Mouse (Mus musculus) heart, embryonic 16.5 days (tissue): ENCODE results near the gene Cdh23. TPM values are rescaled to one million over a fixed set of nuclear protein-coding genes. Genes with fewer than 3 reads are reported as not detected.

Source experiments
- ATAC-seq: fragments of 200-750 bp; cut with Nextera tagmentation; replicated peaks from 2 replicates; pipeline ENCODE4 v1.8.0; 2017; ENCODE audit warnings: moderate number of reproducible peaks; ENCODE audit not compliant: insufficient read depth, low FRiP score; ENCODE audit errors: extremely low read depth
- H3K27ac ChIP-seq: fragments of 300-500 bp; sonication (generic); 2 replicates; pipeline ENCODE4 v1.5.1; 2014; ENCODE audit warnings: mild to moderate bottlenecking, low read length, control low read depth, moderate library complexity
- H3K27me3 ChIP-seq: fragments of 300-500 bp; sonication (generic); 2 replicates; pipeline ENCODE4 v1.6.1; 2014; ENCODE audit warnings: low read length, mixed read lengths; ENCODE audit not compliant: control insufficient read depth, insufficient read depth
- H3K36me3 ChIP-seq: fragments of 300-500 bp; sonication (generic); 2 replicates; pipeline ENCODE4 v1.6.1; 2014; ENCODE audit not compliant: control insufficient read depth, insufficient read depth
- H3K4me1 ChIP-seq: fragments of 300-500 bp; sonication (generic); 2 replicates; pipeline ENCODE4 v1.6.1; 2014; ENCODE audit warnings: low read length, mixed read lengths; ENCODE audit not compliant: control insufficient read depth, insufficient read depth
- H3K4me2 ChIP-seq: fragments of 300-500 bp; sonication (generic); 2 replicates; pipeline ENCODE4 v1.6.1; 2014; ENCODE audit warnings: low read depth, mild to moderate bottlenecking, control low read depth, low read length
- H3K4me3 ChIP-seq: fragments of 300-500 bp; sonication (generic); 2 replicates; pipeline ENCODE4 v1.5.1; 2014; ENCODE audit warnings: mild to moderate bottlenecking, control low read depth, low read length
- H3K9ac ChIP-seq: fragments of 300-500 bp; sonication (generic); 2 replicates; pipeline ENCODE4 v1.6.1; 2014; ENCODE audit warnings: low read length, control low read depth
- H3K9me3 ChIP-seq: fragments of 300-500 bp; sonication (generic); replicated peaks from 2 replicates; pipeline ENCODE4 v1.6.1; 2016; ENCODE audit warnings: low read length; ENCODE audit not compliant: control insufficient read depth
- WGBS: fragments of 180-500 bp; shearing (Covaris S2); extraction: QIAGEN DNeasy Blood & Tissue Kit; methylation state at CpG from one replicate; pipeline ENCODE4 v1.1.7; 2014; 5-methylcytosine and 5-hydroxymethylcytosine counted together
- polyA plus RNA-seq: library from polyadenylated mRNA; unstranded; fragments of >200 nt; fragmentation: Nextera tagmentation; extraction: Ambion mirVana; gene quantifications from 2 replicates; pipeline ENCODE4 v1.2.1, GENCODE M21; 2015

Gene Cdh23
- polyA plus RNA-seq, 1 experiment from 2014 or later: 1.3 TPM

DNA sequence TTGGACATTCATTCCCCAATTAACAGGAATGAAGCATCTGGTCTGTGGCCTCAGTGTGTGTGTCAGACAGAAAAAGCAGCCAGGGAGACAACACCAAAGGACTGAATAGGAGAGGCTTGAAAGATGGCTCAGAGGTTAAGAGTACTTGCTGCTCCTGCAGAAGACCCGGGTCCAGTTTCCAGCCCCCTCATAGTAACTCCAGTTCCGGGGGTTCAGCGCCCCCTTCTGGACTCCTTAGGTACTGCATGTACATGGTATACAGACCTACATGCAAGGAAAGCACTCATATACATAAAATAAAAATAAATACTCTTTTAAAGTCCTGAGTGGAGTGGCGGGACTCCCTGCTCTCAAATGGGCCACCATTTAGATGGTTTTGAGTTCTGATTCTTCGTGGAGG lies 83.4 kb downstream of the Cdh23 start:
- Histone ChIP-seq H3K4me3 (no peak overlapping the region), H3K36me3 (no peaks in the 10 kb centered on the region), H3K4me1 (no peaks in the 10 kb centered on the region), H3K4me2 (no peak overlapping the region), H3K9ac (no peak overlapping the region), H3K27me3 (no peaks in the 10 kb centered on the region), H3K9me3 (no peaks in the 10 kb centered on the region), H3K27ac (no peak overlapping the region)
- WGBS: 23% methylated on average over 5 of the region's 5 CpGs
- no peak for ATAC-seq

- Histone ChIP-seq H3K9ac (no peak overlapping the region), H3K36me3 (no peaks in the 10 kb centered on the region), H3K27ac (no peak overlapping the region), H3K9me3 (no peaks in the 10 kb centered on the region), H3K4me3 (no peak overlapping the region), H3K4me2 (no peak overlapping the region), H3K4me1 (no peaks in the 10 kb centered on the region), H3K27me3 (no peaks in the 10 kb centered on the region)
- no peak for ATAC-seq
- WGBS: 68% methylated on average over 5 of the region's 5 CpGs
These were observed 89.1 kb downstream of the Cdh23 start for GRCm38 (mm10) chr10:60607166-60607565.

- H3K36me3 ChIP-seq: no peaks in the 10 kb centered on the region
- H3K4me2 ChIP-seq: no peak overlapping the region
- no peak overlapping the region for H3K9ac ChIP-seq
- no peak overlapping the region for H3K4me3 ChIP-seq
- ATAC-seq: no peak
- H3K27me3 ChIP-seq: no peaks in the 10 kb centered on the region
- no peaks in the 10 kb centered on the region for H3K4me1 ChIP-seq
- no peak overlapping the region for H3K27ac ChIP-seq
- no peaks in the 10 kb centered on the region for H3K9me3 ChIP-seq
- 85% methylated on average over 6 of the region's 6 CpGs for WGBS
These were observed 89.6 kb downstream of the Cdh23 start for GRCm38 (mm10) chr10:60606661-60607060.

DNA sequence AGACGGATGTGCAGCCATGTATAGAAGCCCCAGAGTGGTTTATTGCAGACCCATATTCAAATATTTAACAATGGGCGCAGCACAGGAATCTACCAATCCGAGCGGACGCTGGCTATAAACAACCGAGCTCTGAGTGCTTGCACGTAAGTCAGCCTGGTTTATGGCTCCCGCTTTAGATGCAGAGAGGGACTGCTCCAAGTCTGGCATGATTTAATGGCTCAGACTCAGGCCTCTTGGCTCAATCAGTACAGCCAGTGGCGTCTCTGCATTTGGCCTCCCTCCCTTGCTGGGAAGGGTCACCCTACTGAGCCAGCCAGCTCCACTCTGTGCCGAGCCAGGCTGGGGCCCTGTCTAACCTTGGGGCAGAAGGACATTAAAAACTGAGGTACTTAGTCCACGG lies 94.1 kb downstream of the Cdh23 start:
- no peaks in the 10 kb centered on the region for H3K4me1 ChIP-seq
- no peaks in the 10 kb centered on the region for H3K36me3 ChIP-seq
- no peak overlapping the region for H3K27ac ChIP-seq
- 82% methylated on average over 11 of the region's 11 CpGs for WGBS
- no peak for ATAC-seq
- H3K4me2 ChIP-seq: no peak overlapping the region
- H3K9ac ChIP-seq: no peak overlapping the region
- H3K27me3 ChIP-seq: peaks cover 3% of the 10 kb centered on the region; the same call in 1 of the 2 replicates
- no peaks in the 10 kb centered on the region for H3K9me3 ChIP-seq
- no peak overlapping the region for H3K4me3 ChIP-seq

GRCm38 (mm10) chr10:60595166-60595565 lies 101.1 kb downstream of the Cdh23 start:
- Histone ChIP-seq H3K27me3 (peaks cover 3% of the 10 kb centered on the region; the same call in 1 of the 2 replicates), H3K4me2 (no peak overlapping the region), H3K9ac (no peak overlapping the region), H3K4me1 (no peaks in the 10 kb centered on the region), H3K27ac (no peak overlapping the region), H3K9me3 (no peaks in the 10 kb centered on the region), H3K36me3 (no peaks in the 10 kb centered on the region), H3K4me3 (no peak overlapping the region)
- 82% methylated on average over 6 of the region's 6 CpGs for WGBS
- ATAC-seq: no peak

GRCm38 (mm10) chr10:60592881-60593575 lies 103.3 kb downstream of the Cdh23 start:
- H3K4me2 ChIP-seq: no peak overlapping the region
- H3K4me3 ChIP-seq: no peak overlapping the region
- no peak overlapping the region for H3K9ac ChIP-seq
- H3K36me3 ChIP-seq: no peaks in the 10 kb centered on the region
- WGBS: 42% methylated on average over 22 of the region's 22 CpGs
- no peak for ATAC-seq
- H3K27ac ChIP-seq: no peak overlapping the region
- no peaks in the 10 kb centered on the region for H3K9me3 ChIP-seq
- no peaks in the 10 kb centered on the region for H3K4me1 ChIP-seq
- no peaks in the 10 kb centered on the region for H3K27me3 ChIP-seq

DNA sequence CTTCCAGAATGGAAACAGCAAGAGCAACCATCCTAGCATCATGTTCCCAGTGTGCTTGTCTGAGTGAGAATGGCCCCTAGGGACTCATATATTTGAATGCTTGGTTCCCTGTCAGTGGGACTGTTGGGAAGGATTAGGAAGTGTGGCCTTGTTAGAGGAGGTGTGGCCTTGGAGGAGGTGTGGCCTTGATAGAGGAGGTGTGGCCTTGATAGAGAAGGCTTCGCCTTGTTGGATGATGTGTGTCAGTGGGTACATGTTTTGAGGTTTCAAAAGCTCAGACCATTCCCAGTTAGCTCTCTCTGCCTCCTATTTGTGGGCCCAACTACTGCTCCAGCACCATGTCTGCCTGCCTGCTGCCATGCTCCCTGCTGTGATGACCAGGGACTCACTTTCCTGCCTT lies 105.0 kb downstream of the Cdh23 start:
- Histone ChIP-seq H3K9ac (no peak overlapping the region), H3K27ac (no peak overlapping the region), H3K9me3 (no peaks in the 10 kb centered on the region), H3K4me3 (no peak overlapping the region), H3K4me2 (no peak overlapping the region), H3K36me3 (no peaks in the 10 kb centered on the region), H3K27me3 (no peaks in the 10 kb centered on the region), H3K4me1 (no peaks in the 10 kb centered on the region)
- 65% methylated on average over 1 of the region's 1 CpGs for WGBS
- no peak for ATAC-seq

- no peak overlapping the region for H3K27ac ChIP-seq
- no peak overlapping the region for H3K9ac ChIP-seq
- H3K27me3 ChIP-seq: no peaks in the 10 kb centered on the region
- ATAC-seq: no peak
- H3K9me3 ChIP-seq: no peaks in the 10 kb centered on the region
- H3K4me2 ChIP-seq: no peak overlapping the region
- no peak overlapping the region for H3K4me3 ChIP-seq
- H3K36me3 ChIP-seq: no peaks in the 10 kb centered on the region
- WGBS: 74% methylated on average over 7 of the region's 7 CpGs
- no peaks in the 10 kb centered on the region for H3K4me1 ChIP-seq
These were observed 106.0 kb downstream of the Cdh23 start for GRCm38 (mm10) chr10:60590241-60590640.

- no peaks in the 10 kb centered on the region for H3K4me1 ChIP-seq
- H3K4me3 ChIP-seq: no peak overlapping the region
- H3K9ac ChIP-seq: no peak overlapping the region
- H3K36me3 ChIP-seq: no peaks in the 10 kb centered on the region
- H3K4me2 ChIP-seq: no peak overlapping the region
- no peak for ATAC-seq
- H3K9me3 ChIP-seq: no peaks in the 10 kb centered on the region
- H3K27ac ChIP-seq: no peak overlapping the region
- no peaks in the 10 kb centered on the region for H3K27me3 ChIP-seq
- 42% methylated on average over 6 of the region's 6 CpGs for WGBS
These were observed 110.6 kb downstream of the Cdh23 start for GRCm38 (mm10) chr10:60585691-60586090.
